Mouse (Mus musculus): Measurements from ENCODE around the gene Cox4i1.

- no peak for TF ChIP-seq CTCF (IDR thresholded peaks at IDR 0.05; ENCODE audit: control insufficient read depth, insufficient read depth, insufficient read length)
- TF ChIP-seq MAX (IDR thresholded peaks at IDR 0.05) = no peak
- no peak for TF ChIP-seq MYOG (IDR thresholded peaks at IDR 0.05; ENCODE audit: control insufficient read depth, extremely low read depth, insufficient read length)
- no peak for TF ChIP-seq USF1 (IDR thresholded peaks at IDR 0.05; ENCODE audit: low read depth)
- TF ChIP-seq CEBPB (IDR thresholded peaks at IDR 0.05; ENCODE audit: low read depth) = no peak
- no peak for TF ChIP-seq MYOD1 (IDR thresholded peaks at IDR 0.05; ENCODE audit: control insufficient read depth, insufficient read length, low read depth)
- TF ChIP-seq FOSL1 (IDR thresholded peaks at IDR 0.05; ENCODE audit: insufficient read depth, low read length, poor library complexity, severe bottlenecking) = no peak
Measured at GRCm38 (mm10) chr8:120706193-120706592, 38.2 kb downstream of the Cox4i1 start.

Measured in C2C12 (cell line).